Mouse (Mus musculus): Measurements from ENCODE around the gene Sdhb. TPM values are rescaled to one million over a fixed set of nuclear protein-coding genes. Genes with fewer than 3 reads are reported as not detected.

Sdhb gene
- polyA plus RNA-seq, 1 experiment from 2014 or later: 480 TPM

DNA sequence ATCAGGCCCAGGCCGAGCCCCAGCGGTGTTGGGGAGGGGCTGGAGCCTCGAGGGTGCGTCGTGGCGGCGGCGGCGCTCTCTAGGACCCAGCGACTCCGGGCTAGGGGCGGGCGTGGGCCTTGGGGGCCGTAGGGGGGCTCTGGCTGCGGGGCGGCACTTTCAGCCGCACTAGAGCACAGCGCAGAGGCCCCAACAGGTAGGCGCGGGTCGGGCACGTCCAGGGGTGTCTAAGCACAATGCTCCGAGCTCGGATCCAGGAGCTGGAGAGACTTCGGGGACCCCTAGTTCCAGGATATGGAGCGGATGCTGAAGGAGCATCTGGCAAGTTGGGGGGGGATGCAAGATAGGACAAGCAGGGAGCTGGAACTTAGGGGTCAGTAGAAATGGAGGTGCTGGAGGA, 49.5 kb downstream of the Sdhb start:
- WGBS: under 1% methylated on average over 26 of the region's 26 CpGs
- Histone ChIP-seq H3K4me1 (replicated peaks) (peaks cover 28% of the 10 kb centered on the region), H3K27me3 (no peaks in the 10 kb centered on the region), H3K27ac (replicated peaks) (peak overlapping the region; percentile 78), H3K36me3 (peaks cover 37% of the 10 kb centered on the region), H3K9ac (peak overlapping the region; percentile 75), H3K4me3 (peak overlapping the region; percentile 64), H3K4me2 (peak overlapping the region; percentile 79), H3K9me3 (no peaks in the 10 kb centered on the region)
- peak; percentile 77 for ATAC-seq (ENCODE audit: low FRiP score, low read depth)

DNA sequence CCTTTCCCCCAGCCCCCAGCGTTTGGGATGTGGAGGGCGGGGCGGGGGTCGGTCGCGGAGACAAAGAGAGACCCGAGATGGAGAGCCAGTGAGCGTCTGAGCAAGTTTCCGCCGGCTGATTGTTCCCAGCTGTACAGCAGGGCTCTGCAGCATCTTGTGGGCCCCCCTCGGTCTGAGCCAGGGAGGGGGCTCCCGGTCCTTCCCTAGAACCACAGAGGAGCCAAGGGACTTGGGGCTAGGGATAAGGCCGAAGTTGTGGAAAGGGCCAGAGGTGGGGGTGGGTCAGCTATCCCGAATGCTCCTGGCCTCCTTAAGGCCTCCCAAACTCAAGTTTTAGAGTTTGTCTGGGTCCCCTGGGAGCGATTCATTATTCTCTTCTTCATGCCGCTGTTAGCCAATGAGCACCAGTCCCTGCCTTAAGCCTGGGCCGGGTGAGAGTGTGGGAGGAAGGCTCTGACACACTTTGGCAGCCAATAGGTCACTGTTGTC, 50.0 kb downstream of the Sdhb start:
- peak overlapping the region; percentile 75 for H3K9ac ChIP-seq
- H3K4me3 ChIP-seq: peak overlapping the region; percentile 64
- H3K27me3 ChIP-seq: no peaks in the 10 kb centered on the region
- peak; percentile 27 for ATAC-seq (ENCODE audit: low FRiP score, low read depth)
- H3K36me3 ChIP-seq: peaks cover 37% of the 10 kb centered on the region
- H3K4me2 ChIP-seq: peak overlapping the region; percentile 79
- peaks cover 28% of the 10 kb centered on the region for H3K4me1 ChIP-seq (replicated peaks)
- WGBS: 1% methylated on average over 17 of the region's 17 CpGs
- H3K9me3 ChIP-seq: no peaks in the 10 kb centered on the region
- peak overlapping the region; percentile 78 for H3K27ac ChIP-seq (replicated peaks)

DNA sequence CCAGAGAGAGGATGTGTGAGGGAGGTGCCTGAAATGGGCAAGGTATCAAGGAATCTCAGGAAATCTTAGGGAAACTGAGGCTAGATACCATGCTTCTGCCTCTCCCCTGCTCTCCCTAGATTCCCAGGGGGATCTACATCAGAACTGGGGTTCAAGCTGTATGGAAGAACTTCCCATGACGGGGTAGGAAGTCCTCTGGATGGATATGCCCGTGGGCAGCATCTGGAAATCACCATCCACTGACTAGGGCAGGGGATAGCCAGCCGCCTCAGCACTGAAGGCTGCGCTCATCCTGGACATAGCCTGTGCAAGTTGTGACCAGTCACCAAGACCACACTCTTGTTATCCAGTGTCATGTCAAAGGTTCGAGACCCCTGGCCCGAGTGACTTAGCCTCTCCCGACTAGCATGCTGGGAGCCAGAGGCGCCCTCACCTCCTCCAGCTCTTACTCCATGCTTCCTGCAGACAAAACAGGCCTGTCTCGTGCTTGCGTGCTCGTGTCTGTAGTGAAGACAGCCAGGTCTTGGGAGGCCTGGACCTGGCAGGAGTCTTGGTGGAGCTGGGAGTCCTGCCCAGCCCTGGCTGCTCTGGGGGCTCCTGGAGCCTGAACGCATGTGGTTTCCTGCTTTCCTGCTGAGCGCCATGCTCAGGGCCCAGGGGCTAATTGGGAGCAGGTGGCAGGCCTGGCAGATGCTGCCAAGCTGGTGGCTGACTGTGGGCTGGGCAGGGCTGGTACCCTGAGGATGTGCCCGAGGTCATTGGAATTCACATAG, 50.7 kb downstream of the Sdhb start:
- H3K36me3 ChIP-seq: peaks cover 36% of the 10 kb centered on the region
- peak overlapping the region; percentile 78 for H3K27ac ChIP-seq (replicated peaks)
- H3K9me3 ChIP-seq: no peaks in the 10 kb centered on the region
- peak overlapping the region; percentile 75 for H3K9ac ChIP-seq
- H3K4me1 ChIP-seq (replicated peaks): peaks cover 31% of the 10 kb centered on the region
- H3K4me3 ChIP-seq: peak overlapping the region; percentile 64
- peak; percentile 9; the same call in 1 of the 2 replicates for ATAC-seq (ENCODE audit: low FRiP score, low read depth)
- H3K27me3 ChIP-seq: no peaks in the 10 kb centered on the region
- WGBS: 33% methylated on average over 14 of the region's 14 CpGs
- peak overlapping the region; percentile 79 for H3K4me2 ChIP-seq

DNA sequence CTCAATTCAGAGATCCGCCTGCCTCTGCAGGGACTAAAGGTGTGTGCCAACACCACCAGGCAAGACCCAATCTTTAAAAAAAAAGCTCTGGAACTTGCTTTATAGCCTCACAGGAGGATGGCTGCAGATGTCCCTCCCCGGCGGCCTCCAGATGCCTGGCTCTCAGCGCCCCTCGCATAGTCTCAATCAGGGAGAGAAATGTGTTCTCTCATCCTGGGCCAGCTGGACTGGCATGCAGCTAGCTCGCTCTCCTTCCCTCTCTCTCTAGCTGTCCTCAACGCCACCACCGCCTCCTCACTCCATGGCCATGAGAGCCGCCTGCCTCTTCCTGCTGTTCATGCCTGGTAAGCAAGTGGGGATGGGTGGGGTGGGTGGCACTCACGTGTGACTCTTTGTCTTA, 51.6 kb downstream of the Sdhb start:
- peaks cover 33% of the 10 kb centered on the region for H3K36me3 ChIP-seq
- peaks cover 36% of the 10 kb centered on the region for H3K4me1 ChIP-seq (replicated peaks)
- H3K4me2 ChIP-seq: peak overlapping the region; percentile 79
- WGBS: 47% methylated on average over 10 of the region's 10 CpGs
- H3K9ac ChIP-seq: no peak overlapping the region
- peak overlapping the region; percentile 78 for H3K27ac ChIP-seq (replicated peaks)
- no peaks in the 10 kb centered on the region for H3K27me3 ChIP-seq
- H3K4me3 ChIP-seq: no peak overlapping the region
- H3K9me3 ChIP-seq: no peaks in the 10 kb centered on the region
- no peak for ATAC-seq (ENCODE audit: low FRiP score, low read depth)

DNA sequence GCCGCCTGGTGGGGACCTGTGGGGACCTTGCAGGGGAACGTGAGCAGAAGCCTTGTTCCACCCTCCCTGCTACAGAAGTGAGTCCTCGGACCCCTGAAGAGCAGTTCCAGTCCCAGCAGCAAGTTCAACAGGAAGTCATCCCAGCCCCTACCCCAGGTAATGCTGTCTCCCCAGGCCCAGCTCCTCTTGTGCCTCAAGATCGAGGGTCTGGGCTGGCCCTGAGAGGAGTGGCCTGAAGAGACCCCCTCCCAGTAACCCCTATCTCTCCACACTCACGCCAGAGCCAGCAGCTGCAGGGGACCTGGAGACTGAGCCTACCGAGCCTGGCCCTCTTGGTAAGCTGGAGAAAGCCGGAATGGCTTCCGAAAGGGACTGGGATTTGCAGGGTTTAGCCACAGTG, 53.1 kb downstream of the Sdhb start:
- H3K4me3 ChIP-seq: no peak overlapping the region
- H3K4me2 ChIP-seq: no peak overlapping the region
- no peak overlapping the region for H3K9ac ChIP-seq
- H3K27me3 ChIP-seq: no peaks in the 10 kb centered on the region
- H3K4me1 ChIP-seq (replicated peaks): peaks cover 43% of the 10 kb centered on the region
- no peak overlapping the region for H3K27ac ChIP-seq (replicated peaks)
- H3K36me3 ChIP-seq: peaks cover 27% of the 10 kb centered on the region
- no peak for ATAC-seq (ENCODE audit: low FRiP score, low read depth)
- H3K9me3 ChIP-seq: no peaks in the 10 kb centered on the region
- WGBS: 76% methylated on average over 8 of the region's 8 CpGs

DNA sequence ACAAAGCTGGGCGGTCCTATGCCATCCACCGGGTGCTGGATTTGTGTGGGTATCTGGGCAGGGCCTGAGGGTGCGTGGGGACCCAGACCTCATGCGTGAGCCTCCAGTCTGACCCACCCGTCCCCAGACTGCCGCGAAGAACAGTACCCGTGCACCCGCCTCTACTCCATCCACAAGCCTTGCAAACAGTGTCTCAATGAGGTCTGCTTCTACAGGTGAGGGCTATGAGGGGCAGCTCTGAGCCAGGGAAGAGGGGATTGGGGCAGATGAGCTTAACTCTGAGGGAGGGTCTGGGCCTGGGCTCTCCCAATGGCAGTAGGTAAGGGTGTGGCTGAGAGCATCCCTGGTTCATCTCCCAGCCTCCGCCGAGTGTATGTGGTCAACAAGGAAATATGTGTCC, 53.9 kb downstream of the Sdhb start:
- Histone ChIP-seq H3K27me3 (no peaks in the 10 kb centered on the region), H3K4me1 (replicated peaks) (peaks cover 50% of the 10 kb centered on the region), H3K9ac (no peak overlapping the region), H3K36me3 (peaks cover 27% of the 10 kb centered on the region), H3K4me3 (no peak overlapping the region), H3K4me2 (no peak overlapping the region), H3K27ac (replicated peaks) (no peak overlapping the region), H3K9me3 (no peaks in the 10 kb centered on the region)
- no peak for ATAC-seq (ENCODE audit: low FRiP score, low read depth)
- WGBS: 90% methylated on average over 11 of the region's 11 CpGs

DNA sequence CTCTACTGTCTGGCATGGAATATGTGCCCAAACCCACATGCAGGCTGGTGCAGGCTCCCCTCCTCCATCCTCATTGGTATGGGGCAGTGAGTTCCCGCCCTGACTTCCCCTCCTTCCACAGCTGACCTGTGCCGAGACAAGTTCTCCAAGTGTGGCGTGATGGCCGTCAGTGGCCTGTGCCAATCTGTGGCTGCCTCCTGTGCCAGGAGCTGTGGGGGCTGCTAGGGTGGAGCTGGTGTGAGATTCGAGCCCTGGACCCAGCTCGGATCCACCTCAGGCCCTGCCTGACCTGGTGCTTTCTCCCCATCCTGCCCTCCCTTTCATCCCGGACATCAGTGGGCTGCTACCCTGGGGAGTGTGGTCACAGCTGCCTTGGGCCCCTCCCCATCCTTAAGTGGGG, 54.4 kb downstream of the Sdhb start:
- H3K27ac ChIP-seq (replicated peaks): no peak overlapping the region
- 59% methylated on average over 7 of the region's 7 CpGs for WGBS
- H3K9ac ChIP-seq: no peak overlapping the region
- ATAC-seq (ENCODE audit: low FRiP score, low read depth): no peak
- no peak overlapping the region for H3K4me2 ChIP-seq
- peaks cover 50% of the 10 kb centered on the region for H3K4me1 ChIP-seq (replicated peaks)
- no peaks in the 10 kb centered on the region for H3K9me3 ChIP-seq
- peaks cover 27% of the 10 kb centered on the region for H3K36me3 ChIP-seq
- H3K27me3 ChIP-seq: no peaks in the 10 kb centered on the region
- H3K4me3 ChIP-seq: no peak overlapping the region

DNA sequence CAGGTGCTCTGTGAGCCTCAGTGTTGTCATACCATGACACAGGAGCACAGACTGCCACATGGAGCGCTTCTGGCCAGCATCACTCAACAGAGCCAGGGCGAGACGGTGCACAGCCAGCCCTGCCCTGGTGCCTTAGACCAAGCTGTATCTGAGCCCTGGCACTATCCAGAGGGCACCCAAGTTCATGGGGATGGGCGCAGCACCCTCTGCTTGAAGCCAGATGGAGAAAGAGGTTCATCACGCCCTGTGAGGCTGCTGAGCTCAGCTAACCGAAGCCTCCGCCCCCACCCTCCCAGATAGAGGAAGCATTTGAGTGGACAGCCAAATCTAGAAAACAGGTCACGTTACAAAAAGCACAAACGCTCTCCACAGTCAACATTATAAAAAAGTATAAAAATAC, 55.3 kb downstream of the Sdhb start:
- ATAC-seq (ENCODE audit: low FRiP score, low read depth): no peak
- 84% methylated on average over 9 of the region's 9 CpGs for WGBS
- Histone ChIP-seq H3K27me3 (no peaks in the 10 kb centered on the region), H3K9ac (no peak overlapping the region), H3K9me3 (no peaks in the 10 kb centered on the region), H3K4me1 (replicated peaks) (peaks cover 56% of the 10 kb centered on the region), H3K27ac (replicated peaks) (no peak overlapping the region), H3K36me3 (peaks cover 27% of the 10 kb centered on the region), H3K4me3 (no peak overlapping the region), H3K4me2 (no peak overlapping the region)

DNA sequence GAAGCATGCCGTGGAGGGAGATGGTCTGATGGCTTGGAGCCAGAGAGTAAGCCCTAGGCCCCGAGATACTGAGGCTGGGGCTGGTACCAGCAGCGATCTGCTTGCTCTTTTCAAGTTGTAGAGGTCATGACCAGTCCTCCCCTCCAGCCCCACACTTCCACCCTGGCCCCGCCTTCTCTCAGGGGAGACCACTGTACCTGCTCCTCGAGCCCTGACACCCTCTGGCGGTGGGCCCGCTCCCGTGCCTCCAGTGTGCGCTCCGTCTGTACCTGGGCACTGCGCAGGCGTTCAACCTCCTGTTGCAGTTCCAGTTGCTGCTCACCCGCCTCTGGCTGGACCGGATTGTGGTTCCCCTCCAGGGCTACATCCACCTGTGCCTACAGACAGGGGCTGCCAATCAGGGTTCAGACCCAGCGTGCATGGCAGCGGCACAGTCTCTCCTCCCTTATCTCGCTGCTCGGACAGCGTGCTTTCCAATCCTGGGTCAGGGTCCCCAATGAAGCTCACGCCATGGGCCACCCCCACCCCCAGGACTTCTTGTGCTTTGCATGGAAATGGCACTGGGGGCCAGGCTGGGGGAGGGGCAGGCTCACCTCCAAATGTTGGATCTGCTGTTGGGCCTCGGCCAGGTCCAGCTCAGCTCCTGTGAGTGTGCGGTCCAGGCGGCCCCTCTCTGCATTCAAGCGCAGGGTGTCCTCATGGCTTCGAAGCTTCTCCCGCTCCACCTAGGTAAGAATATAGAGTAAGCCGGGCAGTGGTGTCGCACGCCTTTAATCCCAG, 56.8 kb downstream of the Sdhb start:
- no peaks in the 10 kb centered on the region for H3K9me3 ChIP-seq
- no peaks in the 10 kb centered on the region for H3K27me3 ChIP-seq
- no peak overlapping the region for H3K4me3 ChIP-seq
- H3K9ac ChIP-seq: no peak overlapping the region
- H3K4me1 ChIP-seq (replicated peaks): peaks cover 52% of the 10 kb centered on the region
- H3K4me2 ChIP-seq: no peak overlapping the region
- H3K27ac ChIP-seq (replicated peaks): no peak overlapping the region
- ATAC-seq (ENCODE audit: low FRiP score, low read depth): no peak
- 78% methylated on average over 29 of the region's 29 CpGs for WGBS
- peaks cover 27% of the 10 kb centered on the region for H3K36me3 ChIP-seq

DNA sequence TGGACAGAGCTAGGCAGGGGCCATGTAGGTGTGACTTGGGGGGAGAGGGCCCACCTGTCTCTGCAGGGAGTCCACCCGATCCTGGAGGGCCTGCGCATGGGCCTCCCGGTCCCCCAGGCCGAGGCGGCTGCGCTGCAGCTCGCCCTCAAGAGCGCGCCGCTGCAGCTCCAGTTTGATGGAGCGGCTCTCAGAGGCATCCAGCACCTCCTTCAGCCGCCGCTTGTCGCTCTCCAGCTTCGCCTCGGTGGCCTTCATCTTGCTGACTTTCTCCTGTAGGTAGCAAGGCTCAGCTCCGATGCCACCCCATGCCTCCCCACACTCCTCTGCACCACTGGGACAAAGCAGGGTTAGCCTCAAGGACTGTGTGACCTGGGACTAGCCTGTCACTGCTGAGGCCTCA, 59.2 kb downstream of the Sdhb start:
- no peak overlapping the region for H3K4me3 ChIP-seq
- H3K27ac ChIP-seq (replicated peaks): peak overlapping the region; percentile 79
- H3K27me3 ChIP-seq: no peaks in the 10 kb centered on the region
- H3K36me3 ChIP-seq: peaks cover 15% of the 10 kb centered on the region
- no peaks in the 10 kb centered on the region for H3K9me3 ChIP-seq
- ATAC-seq (ENCODE audit: low FRiP score, low read depth): no peak
- no peak overlapping the region for H3K9ac ChIP-seq
- no peak overlapping the region for H3K4me2 ChIP-seq
- H3K4me1 ChIP-seq (replicated peaks): peaks cover 47% of the 10 kb centered on the region
- WGBS: 85% methylated on average over 17 of the region's 17 CpGs

DNA sequence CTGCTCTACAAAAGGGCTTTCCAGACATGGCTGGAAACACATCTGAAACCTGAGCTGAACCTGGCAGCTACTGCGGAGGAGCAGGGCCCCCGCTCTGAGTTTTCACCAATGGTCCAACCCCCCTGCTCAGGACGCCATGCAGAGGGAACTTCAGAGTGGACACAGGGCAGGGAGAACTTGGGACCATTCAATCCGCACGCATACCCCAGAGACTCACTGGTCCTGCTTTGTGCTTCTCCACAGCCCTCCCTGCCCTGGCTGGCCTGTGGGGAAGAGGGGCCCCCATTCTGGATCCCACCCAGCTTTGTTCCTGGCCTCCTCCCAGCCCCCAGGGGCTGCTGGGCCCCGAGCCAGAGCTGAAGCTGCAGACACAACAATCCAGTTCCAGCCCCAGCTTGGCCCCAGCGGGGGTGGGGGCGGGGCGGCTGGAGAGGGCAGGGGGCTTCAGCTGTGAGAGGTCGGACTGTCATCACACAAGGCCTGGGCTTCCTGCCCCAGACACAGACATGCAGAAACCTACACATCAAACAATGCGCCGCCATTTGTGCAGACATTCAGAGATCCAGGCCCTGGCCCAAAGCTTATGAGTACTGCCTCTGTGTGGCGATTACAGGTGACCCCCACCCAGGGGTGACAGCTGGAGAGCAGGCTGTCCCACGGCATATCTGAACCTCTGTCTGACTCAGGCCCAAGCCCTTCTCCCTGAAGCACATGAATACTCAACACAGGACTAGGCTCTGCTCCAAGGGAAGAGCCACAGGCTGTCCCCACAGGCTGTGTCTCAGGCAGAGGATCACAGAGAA, 60.0 kb downstream of the Sdhb start:
- 17% methylated on average over 14 of the region's 14 CpGs for WGBS
- Histone ChIP-seq H3K27me3 (no peaks in the 10 kb centered on the region), H3K36me3 (peaks cover 7% of the 10 kb centered on the region), H3K4me2 (no peak overlapping the region), H3K27ac (replicated peaks) (peak overlapping the region; percentile 79), H3K9me3 (no peaks in the 10 kb centered on the region), H3K4me3 (no peak overlapping the region), H3K9ac (no peak overlapping the region; the same call in 1 of the 2 replicates), H3K4me1 (replicated peaks) (peaks cover 47% of the 10 kb centered on the region)
- peak; percentile 64 for ATAC-seq (ENCODE audit: low FRiP score, low read depth)

DNA sequence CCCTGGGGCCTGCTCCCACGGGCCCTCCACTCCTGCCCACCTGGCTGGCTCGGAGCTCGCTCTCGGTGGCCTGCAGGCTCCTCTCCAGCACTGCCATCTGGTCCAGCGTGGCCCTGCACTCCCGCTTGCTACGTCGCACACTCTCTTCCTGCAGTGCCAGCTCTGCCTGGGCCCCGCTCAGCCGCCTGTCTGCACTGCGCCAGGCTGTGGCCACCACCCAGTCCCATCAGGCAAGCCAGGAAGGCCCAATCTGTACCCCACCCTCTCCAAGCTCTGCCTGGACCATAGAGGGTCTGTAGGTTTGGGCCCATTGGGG, 60.6 kb downstream of the Sdhb start:
- peak; percentile 2; the same call in 1 of the 2 replicates for ATAC-seq (ENCODE audit: low FRiP score, low read depth)
- Histone ChIP-seq H3K36me3 (0 out of 2 replicates have a peak, but pooled peaks cover 3% of the 10 kb centered on the region), H3K4me2 (no peak overlapping the region), H3K4me3 (no peak overlapping the region), H3K9ac (no peak overlapping the region), H3K27ac (replicated peaks) (peak overlapping the region; percentile 79), H3K9me3 (no peaks in the 10 kb centered on the region), H3K4me1 (replicated peaks) (peaks cover 44% of the 10 kb centered on the region), H3K27me3 (no peaks in the 10 kb centered on the region)
- WGBS: 50% methylated on average over 10 of the region's 11 CpGs
